Mouse (Mus musculus) hindbrain, embryonic 10.5 days (tissue): ENCODE measurements around the gene Klk4. TPM values are rescaled to one million over a fixed set of nuclear protein-coding genes. Genes with fewer than 3 reads are reported as not detected.

Source experiments
- DNase-seq: peaks from one replicate; pipeline ENCODE4 v3.0.0-alpha.2; 2017; ENCODE audit warnings: low spot score
- H3K27ac ChIP-seq: fragments of 300-500 bp; sonication (generic); 2 replicates; pipeline ENCODE4 v1.5.1; 2016; ENCODE audit warnings: mild to moderate bottlenecking, moderate library complexity
- H3K27me3 ChIP-seq: fragments of 300-500 bp; sonication (generic); 2 replicates; pipeline ENCODE4 v1.6.1; 2016; ENCODE audit warnings: mild to moderate bottlenecking; ENCODE audit not compliant: poor library complexity, insufficient read depth, severe bottlenecking
- H3K36me3 ChIP-seq: fragments of 300-500 bp; sonication (generic); 2 replicates; pipeline ENCODE4 v1.6.1; 2016; ENCODE audit warnings: mild to moderate bottlenecking, moderate library complexity
- H3K4me1 ChIP-seq: fragments of 300-500 bp; sonication (generic); replicated peaks from 2 replicates; pipeline ENCODE4 v1.6.1; 2016; ENCODE audit warnings: mild to moderate bottlenecking
- H3K4me3 ChIP-seq: fragments of 300-500 bp; sonication (generic); 2 replicates; pipeline ENCODE4 v1.5.1; 2016; ENCODE audit warnings: mild to moderate bottlenecking, moderate library complexity
- H3K9me3 ChIP-seq: fragments of 300-500 bp; sonication (generic); 2 replicates; pipeline ENCODE4 v1.6.1; 2016; ENCODE audit warnings: mild to moderate bottlenecking, moderate library complexity
- WGBS: fragments of 180-500 bp; shearing (Covaris S2); methylation state at CpG from one replicate; pipeline ENCODE4 v1.1.7; 2016; 5-methylcytosine and 5-hydroxymethylcytosine counted together
- polyA plus RNA-seq: library from polyadenylated mRNA; unstranded; fragments of >200 nt; fragmentation: Nextera tagmentation; extraction: Ambion mirVana; gene quantifications from 2 replicates; pipeline ENCODE4 v1.2.1, GENCODE M21; 2016

The Klk4 gene
- 0.41 TPM in 1 of 2 replicates, not detected in the other for polyA plus RNA-seq

DNA sequence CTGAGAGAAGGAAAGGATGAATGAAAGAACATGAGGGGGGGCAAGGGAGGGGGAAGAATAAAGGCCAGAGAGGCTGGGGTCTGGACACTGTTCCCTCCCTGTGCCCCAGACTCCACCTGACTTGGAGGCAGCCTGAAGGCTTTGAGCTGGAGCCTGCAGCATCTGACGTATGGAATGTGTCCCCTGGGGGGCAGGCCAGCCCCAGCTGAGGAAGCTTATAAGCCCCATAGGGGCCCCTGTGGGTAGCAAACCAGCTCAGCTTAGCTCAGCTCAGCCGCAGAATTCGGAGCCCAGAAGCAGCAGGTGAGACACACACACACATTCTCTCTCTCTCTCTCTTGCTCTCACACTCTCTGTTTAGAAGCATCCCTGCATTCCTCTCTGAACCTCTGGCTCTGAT is at the start of gene Klk4:
Gene Klk4, plus strand, starts transcription at position 249 of the 400 bp plus-strand sequence.
- DNase-seq = no peak
- Histone ChIP-seq H3K4me3 (no peak within 1 kb of the TSS), H3K27me3 (peaks cover 18% of the 10 kb centered on the region), H3K9me3 (no peaks in the 10 kb centered on the region), H3K4me1 (peaks cover 22% of the 10 kb centered on the region), H3K27ac (no peak within 1 kb of the TSS), H3K36me3 (no peaks in the 10 kb centered on the region)
- WGBS = 6% methylated on average over 3 of the region's 3 CpGs

DNA sequence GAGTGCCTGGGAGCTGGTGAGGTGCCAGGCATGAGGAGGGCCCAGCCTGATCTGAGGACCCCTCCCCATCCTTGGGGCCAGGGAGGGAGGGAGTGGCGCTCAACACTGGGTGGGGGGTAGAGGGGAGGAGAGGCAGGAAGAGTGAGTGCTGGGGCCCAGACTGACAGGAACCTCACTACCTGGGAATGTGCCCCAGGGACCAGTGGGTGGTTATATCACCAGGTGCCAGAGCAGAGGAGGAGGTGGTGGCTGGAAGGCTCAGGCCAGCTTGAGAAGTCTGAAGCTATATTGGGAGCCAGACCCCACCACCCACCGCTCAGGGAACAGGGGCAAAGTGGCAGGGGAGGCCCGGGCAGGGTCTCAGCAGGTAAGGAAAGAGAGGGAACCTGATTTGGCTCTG is 39.3 kb upstream of the Klk4 start, which contains the start of gene Klk5:
Gene Klk5, plus strand, starts transcription at position 271 of the 400 bp plus-strand sequence.
- no peak for DNase-seq
- Histone ChIP-seq H3K27me3 (no peaks in the 10 kb centered on the region), H3K27ac (no peak within 1 kb of the TSS), H3K9me3 (no peaks in the 10 kb centered on the region), H3K4me3 (no peak within 1 kb of the TSS), H3K36me3 (no peaks in the 10 kb centered on the region), H3K4me1 (no peaks in the 10 kb centered on the region)
- 72% methylated on average over 3 of the region's 3 CpGs for WGBS

DNA sequence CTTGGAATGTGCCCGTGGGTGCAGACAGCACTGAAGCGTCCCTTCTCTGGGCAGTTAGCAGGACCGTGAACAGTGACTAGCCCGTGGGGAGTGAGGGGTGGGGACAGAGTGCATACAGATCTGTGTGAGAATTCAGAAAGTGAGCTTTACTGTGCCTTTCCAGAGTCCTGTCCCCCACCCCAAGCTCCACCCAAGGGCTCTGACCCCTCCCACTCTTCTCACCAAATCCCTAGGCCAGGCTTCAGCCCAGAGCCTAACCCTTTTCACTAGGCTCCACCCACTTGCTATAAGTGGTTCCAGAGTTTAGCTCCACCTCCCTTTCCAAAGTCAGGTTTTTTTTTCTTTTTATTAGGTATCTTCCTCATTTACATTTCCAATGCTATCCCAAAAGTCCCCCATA is 37.2 kb upstream of the Klk4 start:
- H3K27ac ChIP-seq = no peak overlapping the region
- no peaks in the 10 kb centered on the region for H3K27me3 ChIP-seq
- no peaks in the 10 kb centered on the region for H3K9me3 ChIP-seq
- no peaks in the 10 kb centered on the region for H3K36me3 ChIP-seq
- H3K4me3 ChIP-seq = no peak overlapping the region
- 94% methylated on average over 4 of the region's 4 CpGs for WGBS
- no peak for DNase-seq
- no peaks in the 10 kb centered on the region for H3K4me1 ChIP-seq

DNA sequence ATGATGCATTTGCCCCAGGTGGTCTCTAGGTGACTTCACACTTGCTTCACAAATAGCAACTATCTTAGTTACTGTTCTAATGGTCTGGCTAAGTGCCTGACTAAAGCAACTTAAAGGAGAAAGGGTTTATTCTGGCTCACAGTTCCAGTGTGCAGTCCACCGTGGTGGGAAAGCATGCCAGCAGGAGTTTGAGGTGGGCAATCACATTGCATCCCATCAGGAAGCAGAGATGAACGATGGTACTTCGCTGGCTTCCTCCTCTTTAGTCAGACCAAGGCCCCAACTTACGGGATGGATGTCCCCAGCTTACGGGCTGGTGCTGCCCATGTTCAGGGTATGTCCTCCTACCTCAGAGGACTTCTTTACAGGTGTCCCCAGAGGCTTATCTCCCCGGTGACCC is 29.3 kb upstream of the Klk4 start:
- WGBS = 88% methylated on average over 6 of the region's 6 CpGs

DNA sequence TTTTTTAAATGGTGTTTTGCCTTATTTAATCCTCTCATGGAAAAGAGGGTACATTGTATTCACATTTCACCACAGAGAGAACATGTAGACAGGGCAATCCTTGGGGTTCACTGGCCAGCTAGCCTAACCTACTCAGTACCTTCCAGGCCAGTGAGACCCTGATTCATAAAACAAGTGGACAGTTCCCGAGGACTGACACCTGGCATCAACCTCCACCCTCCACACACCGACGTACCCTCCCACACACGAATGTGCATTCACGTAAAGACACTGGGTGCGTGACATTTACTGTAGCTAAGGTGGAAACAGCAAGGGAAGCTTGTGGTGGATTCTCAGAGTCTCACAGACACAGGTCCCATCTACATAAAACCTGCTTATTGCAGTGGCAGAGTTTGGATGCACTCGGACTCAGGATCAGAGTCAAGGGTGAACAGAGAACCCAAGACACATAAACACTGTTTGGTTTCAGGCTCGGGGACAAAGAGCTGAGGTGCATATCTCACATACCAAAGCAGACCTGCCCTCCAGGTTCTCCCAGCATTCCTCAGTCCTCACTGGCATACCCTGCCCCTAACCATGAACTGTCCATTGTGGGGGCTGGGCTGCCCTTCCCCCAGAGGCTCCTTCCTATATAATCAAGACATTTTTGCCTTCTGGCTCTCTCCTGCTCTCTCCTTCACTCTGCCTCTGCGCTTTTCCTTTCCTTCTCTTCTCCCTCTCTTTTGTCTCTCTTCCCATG is 26.1 kb upstream of the Klk4 start:
- 89% methylated on average over 9 of the region's 9 CpGs for WGBS
- Histone ChIP-seq H3K4me1 (no peaks in the 10 kb centered on the region), H3K36me3 (no peaks in the 10 kb centered on the region), H3K27me3 (no peaks in the 10 kb centered on the region), H3K9me3 (peaks cover 4% of the 10 kb centered on the region; the same call in 1 of the 2 replicates), H3K4me3 (no peak overlapping the region), H3K27ac (no peak overlapping the region)
- no peak for DNase-seq

More for the DNA sequence above, 29.3 kb upstream of the Klk4 start:
- no peaks in the 10 kb centered on the region for H3K4me1 ChIP-seq
- DNase-seq = no peak
- no peaks in the 10 kb centered on the region for H3K27me3 ChIP-seq
- H3K27ac ChIP-seq = no peak overlapping the region
- H3K4me3 ChIP-seq = no peak overlapping the region
- H3K36me3 ChIP-seq = no peaks in the 10 kb centered on the region
- peaks cover 4% of the 10 kb centered on the region; the same call in 1 of the 2 replicates for H3K9me3 ChIP-seq

DNA sequence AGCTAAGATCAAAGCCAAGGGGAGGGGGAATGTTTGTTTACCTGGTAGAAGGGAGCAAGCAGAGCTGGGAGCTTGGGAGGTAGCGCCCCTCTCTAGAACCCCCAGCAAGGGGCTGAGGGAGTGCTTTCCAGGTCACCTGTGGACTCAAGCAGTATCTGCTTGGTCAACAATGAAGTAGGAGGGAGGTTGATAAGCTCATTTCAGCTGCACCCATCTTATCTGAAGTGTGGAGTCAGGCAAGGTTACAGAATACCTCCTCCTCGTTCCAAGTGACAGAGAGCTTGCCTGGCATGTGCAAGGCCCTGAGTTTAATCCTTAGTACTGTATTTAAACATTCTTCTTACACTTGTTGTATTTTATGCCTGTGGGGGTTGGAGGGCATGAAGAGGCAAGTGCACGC is 25.3 kb upstream of the Klk4 start:
- no peak for DNase-seq
- H3K4me3 ChIP-seq = no peak overlapping the region

DNA sequence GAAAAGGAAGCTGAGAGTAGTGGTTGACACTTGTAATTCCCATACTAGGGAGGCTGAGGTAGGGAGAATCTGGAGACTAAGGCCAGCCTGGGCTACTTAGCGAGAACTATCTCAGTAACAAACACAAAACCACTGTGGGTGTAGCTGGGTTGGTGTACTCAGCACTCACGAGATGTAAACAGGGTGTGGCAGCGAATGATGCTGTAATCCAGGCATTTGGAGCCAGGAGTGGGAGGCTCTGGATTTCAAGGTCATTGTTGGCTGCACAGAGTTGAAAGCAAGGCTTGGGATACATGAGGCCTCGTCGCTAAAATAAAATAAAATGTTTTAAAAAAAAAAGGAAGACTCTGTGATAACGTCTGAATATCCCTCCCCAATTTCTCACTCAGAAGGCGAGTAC is 24.7 kb upstream of the Klk4 start:
- Histone ChIP-seq H3K9me3 (peaks cover 4% of the 10 kb centered on the region; the same call in 1 of the 2 replicates), H3K27ac (no peak overlapping the region), H3K27me3 (no peaks in the 10 kb centered on the region), H3K4me3 (no peak overlapping the region), H3K4me1 (peaks cover 4% of the 10 kb centered on the region; the same call in 1 of the 2 replicates), H3K36me3 (no peaks in the 10 kb centered on the region)
- WGBS = 84% methylated on average over 7 of the region's 7 CpGs
- DNase-seq = no peak

More for the DNA sequence above, 25.3 kb upstream of the Klk4 start:
- peaks cover 4% of the 10 kb centered on the region; the same call in 1 of the 2 replicates for H3K4me1 ChIP-seq
- 77% methylated on average over 3 of the region's 3 CpGs for WGBS
- no peaks in the 10 kb centered on the region for H3K27me3 ChIP-seq
- peaks cover 4% of the 10 kb centered on the region; the same call in 1 of the 2 replicates for H3K9me3 ChIP-seq
- H3K27ac ChIP-seq = no peak overlapping the region
- no peaks in the 10 kb centered on the region for H3K36me3 ChIP-seq

DNA sequence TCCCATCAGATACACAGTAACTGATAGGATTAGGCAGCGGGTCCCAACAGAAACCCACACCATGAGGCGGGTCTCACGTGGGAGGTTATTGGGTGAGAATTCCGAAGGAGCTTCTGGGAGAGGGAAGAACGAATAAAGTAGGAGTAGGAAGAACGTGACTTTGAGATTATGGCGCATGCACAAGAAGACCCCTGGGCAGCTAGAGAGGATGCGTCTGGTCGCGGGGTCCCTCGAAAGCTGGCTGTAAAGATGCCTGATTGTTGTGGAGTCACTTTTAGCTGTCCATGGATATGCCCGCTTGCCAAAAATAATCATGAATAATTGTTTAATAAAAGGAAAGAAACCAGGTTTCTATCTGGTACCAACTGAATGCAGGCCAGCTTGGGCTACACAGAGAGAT is 23.5 kb upstream of the Klk4 start:
- H3K4me3 ChIP-seq = no peak overlapping the region
- H3K4me1 ChIP-seq = peaks cover 4% of the 10 kb centered on the region; the same call in 1 of the 2 replicates
- no peaks in the 10 kb centered on the region for H3K9me3 ChIP-seq
- H3K27me3 ChIP-seq = no peaks in the 10 kb centered on the region
- H3K27ac ChIP-seq = no peak overlapping the region
- 90% methylated on average over 12 of the region's 12 CpGs for WGBS
- no peak for DNase-seq
- H3K36me3 ChIP-seq = no peaks in the 10 kb centered on the region

DNA sequence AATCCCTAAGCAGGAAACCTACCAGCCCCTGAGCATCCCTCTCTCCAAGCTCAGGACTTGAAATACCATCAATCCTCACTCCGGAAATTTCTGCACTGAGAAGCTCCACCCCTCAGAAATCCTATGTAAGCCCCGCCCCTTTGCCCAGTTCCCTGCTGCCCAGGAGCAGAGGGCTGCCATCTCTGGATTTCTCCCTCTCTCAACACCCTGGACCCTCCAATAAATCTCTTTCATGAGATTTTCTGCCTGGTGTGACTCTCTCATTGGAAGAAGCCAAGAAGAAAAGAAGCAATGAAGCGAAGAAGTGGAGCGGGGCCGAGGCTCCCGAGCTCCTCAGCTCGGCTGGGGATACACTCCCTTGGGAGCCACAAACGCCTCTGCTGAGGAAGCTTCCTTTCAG is 20.5 kb upstream of the Klk4 start:
- 65% methylated on average over 8 of the region's 8 CpGs for WGBS
- Histone ChIP-seq H3K27me3 (no peaks in the 10 kb centered on the region), H3K4me3 (no peak overlapping the region), H3K27ac (no peak overlapping the region), H3K36me3 (no peaks in the 10 kb centered on the region), H3K4me1 (peaks cover 4% of the 10 kb centered on the region; the same call in 1 of the 2 replicates), H3K9me3 (no peaks in the 10 kb centered on the region)
- no peak for DNase-seq

DNA sequence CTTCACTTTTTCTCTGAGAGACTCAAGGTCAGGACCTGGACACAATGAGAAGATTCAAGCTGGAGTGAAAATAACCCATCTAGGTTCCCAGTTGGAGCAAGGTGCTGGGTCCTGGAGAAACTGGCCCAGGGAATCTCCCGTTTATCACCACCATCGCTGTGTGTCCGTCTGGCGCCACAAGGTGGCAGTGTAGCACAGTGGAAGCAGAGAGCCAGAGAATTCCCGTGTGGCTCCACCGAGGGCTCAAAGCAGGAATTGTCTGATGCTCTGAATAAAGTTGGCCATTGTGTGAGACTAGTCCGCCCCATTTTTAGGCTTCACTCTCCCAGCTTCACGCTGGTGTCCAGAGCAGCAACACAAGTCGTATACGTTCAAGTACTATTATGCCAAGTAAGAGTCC is 7.7 kb upstream of the Klk4 start:
- H3K4me1 ChIP-seq = no peaks in the 10 kb centered on the region
- 5% methylated on average over 10 of the region's 10 CpGs for WGBS
- H3K9me3 ChIP-seq = no peaks in the 10 kb centered on the region
- H3K36me3 ChIP-seq = no peaks in the 10 kb centered on the region
- no peak overlapping the region for H3K27ac ChIP-seq
- peak; percentile 84 for DNase-seq
- no peak overlapping the region for H3K4me3 ChIP-seq
- H3K27me3 ChIP-seq = no peaks in the 10 kb centered on the region

DNA sequence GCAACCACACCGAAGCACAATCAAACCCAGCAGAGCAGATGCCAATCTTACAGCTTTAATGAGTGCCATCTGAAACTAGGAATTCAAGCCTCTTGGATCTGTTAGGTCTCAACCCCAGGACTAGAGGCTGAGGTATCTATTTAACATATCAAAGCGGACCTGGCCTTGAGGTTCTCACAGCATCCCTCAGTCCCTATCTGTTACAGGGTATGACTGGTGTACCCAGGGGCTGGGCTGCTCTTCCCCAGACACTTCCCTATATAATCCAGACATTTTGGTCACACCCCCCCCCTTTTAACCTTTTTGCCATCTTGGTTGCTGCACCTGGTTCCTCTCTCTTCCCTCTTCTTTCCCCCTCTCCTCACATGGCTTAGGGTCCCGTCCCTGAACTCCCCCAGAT is 7.3 kb upstream of the Klk4 start:
- no peaks in the 10 kb centered on the region for H3K4me1 ChIP-seq
- H3K27ac ChIP-seq = no peak overlapping the region
- no peak for DNase-seq
- no peaks in the 10 kb centered on the region for H3K9me3 ChIP-seq
- 72% methylated on average over 3 of the region's 3 CpGs for WGBS
- no peaks in the 10 kb centered on the region for H3K36me3 ChIP-seq
- no peaks in the 10 kb centered on the region for H3K27me3 ChIP-seq
- no peak overlapping the region for H3K4me3 ChIP-seq

DNA sequence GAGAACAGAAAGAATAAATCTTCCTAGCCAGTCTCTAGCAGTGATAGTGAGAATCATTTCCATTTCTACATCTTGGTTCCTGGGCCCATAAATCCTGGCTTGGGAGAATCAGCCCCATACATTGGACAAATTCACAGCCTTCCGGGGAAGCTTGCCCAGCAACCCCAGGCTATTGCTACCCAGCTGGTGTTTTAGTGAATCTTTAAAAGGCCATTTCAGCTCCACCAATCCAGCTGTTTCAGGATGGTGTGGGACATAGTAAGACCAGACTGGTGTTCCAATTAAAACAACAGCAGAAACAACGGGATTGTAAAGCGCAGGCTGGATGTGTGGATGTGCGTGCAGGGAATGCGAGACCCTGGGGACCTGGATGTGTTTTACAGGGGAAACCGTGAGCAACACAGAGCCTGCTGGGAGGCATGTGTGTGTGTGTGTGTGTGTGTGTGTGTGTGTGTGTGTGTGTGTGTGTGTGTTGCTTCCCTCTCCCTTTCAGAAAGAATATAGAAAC is 6.0 kb upstream of the Klk4 start:
- no peak for DNase-seq
- Histone ChIP-seq H3K4me3 (no peak overlapping the region), H3K36me3 (no peaks in the 10 kb centered on the region), H3K27me3 (no peaks in the 10 kb centered on the region), H3K27ac (no peak overlapping the region), H3K9me3 (no peaks in the 10 kb centered on the region), H3K4me1 (no peaks in the 10 kb centered on the region)
- 83% methylated on average over 6 of the region's 6 CpGs for WGBS

DNA sequence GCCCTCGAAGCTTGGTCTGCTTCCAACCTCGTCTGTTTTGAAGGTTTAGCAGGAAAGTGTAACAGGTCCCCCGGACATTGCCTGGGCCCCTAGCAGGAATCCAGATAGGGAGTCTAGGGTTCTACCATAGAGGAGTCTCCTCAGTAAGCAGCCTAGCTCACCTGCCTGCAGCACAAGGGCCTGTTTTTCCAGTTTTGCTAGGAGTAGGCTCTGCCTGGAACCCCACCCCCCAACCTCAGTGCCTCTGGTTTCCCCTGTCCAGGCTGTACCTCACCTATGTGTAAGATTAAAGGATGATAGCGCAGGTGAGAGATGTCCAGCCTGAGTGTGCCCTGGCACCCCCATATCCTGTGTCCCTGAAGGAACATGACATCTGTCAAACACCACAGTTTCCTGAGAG is 4.5 kb upstream of the Klk4 start:
- no peak overlapping the region for H3K27ac ChIP-seq

More for the DNA sequence above, 4.5 kb upstream of the Klk4 start:
- H3K27me3 ChIP-seq = peaks cover 7% of the 10 kb centered on the region; the same call in 1 of the 2 replicates
- H3K4me1 ChIP-seq = peaks cover 5% of the 10 kb centered on the region; the same call in 1 of the 2 replicates
- no peak overlapping the region for H3K4me3 ChIP-seq
- H3K9me3 ChIP-seq = no peaks in the 10 kb centered on the region
- no peak for DNase-seq
- H3K36me3 ChIP-seq = no peaks in the 10 kb centered on the region
- 77% methylated on average over 4 of the region's 4 CpGs for WGBS
